Mouse (Mus musculus): ENCODE data around the gene Dcun1d1. TPM values are rescaled to one million over a fixed set of nuclear protein-coding genes. Genes with fewer than 3 reads are reported as not detected.

Gene Dcun1d1
- polyA plus RNA-seq, 1 experiment from 2014 or later, result 86.7 TPM

GRCm38 (mm10) chr3:35940047-35940446 is 2.8 kb upstream of the Dcun1d1 start:
- no peak overlapping the region for H3K4me3 ChIP-seq (ENCODE audit: low read depth, low read length)
- H3K9me3 ChIP-seq (replicated peaks; ENCODE audit: control insufficient read depth, low read length), result no peaks in the 10 kb centered on the region
- H3K36me3 ChIP-seq (ENCODE audit: control insufficient read depth, insufficient read depth, low read length), result no peaks in the 10 kb centered on the region
- ATAC-seq (replicated peaks; ENCODE audit: insufficient number of reproducible peaks, low FRiP score, low TSS enrichment), result no peak
- no peak overlapping the region for H3K27ac ChIP-seq (ENCODE audit: low read depth, low read length)
- H3K4me1 ChIP-seq (ENCODE audit: control insufficient read depth, insufficient read depth, low read length), result 0 out of 2 replicates have a peak, but pooled peaks cover 2% of the 10 kb centered on the region
- H3K4me2 ChIP-seq, result no peak overlapping the region
- H3K9ac ChIP-seq (ENCODE audit: low read depth, low read length), result no peak overlapping the region
- no peaks in the 10 kb centered on the region for H3K27me3 ChIP-seq (ENCODE audit: control insufficient read depth, insufficient read depth, low read length)
- 21% methylated on average over 2 of the region's 2 CpGs for WGBS (ENCODE audit: insufficient replicate concordance)

DNA sequence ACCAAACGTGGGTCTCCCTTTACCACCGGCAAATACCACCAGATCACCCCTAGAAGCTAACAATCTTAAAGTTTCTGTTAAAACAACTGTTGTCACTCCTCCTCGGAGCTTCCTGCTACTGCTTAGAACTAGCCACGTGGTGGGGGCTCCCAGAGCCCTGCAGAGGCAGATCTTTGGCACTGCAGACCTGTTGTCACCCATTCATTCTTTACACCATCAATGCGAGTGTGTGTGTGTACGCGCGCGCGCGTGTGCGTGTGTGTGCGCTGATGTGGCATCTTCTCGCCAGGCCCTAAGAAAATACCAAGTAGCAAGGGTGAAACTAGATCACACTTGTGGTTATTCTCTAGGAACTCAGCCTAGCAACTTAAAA is 3.9 kb downstream of the Dcun1d1 start:
- Histone ChIP-seq H3K9me3 (replicated peaks; ENCODE audit: control insufficient read depth, low read length) (no peaks in the 10 kb centered on the region), H3K27me3 (ENCODE audit: control insufficient read depth, insufficient read depth, low read length) (no peaks in the 10 kb centered on the region), H3K4me3 (ENCODE audit: low read depth, low read length) (peak overlapping the region; percentile 91), H3K36me3 (ENCODE audit: control insufficient read depth, insufficient read depth, low read length) (no peaks in the 10 kb centered on the region), H3K4me1 (ENCODE audit: control insufficient read depth, insufficient read depth, low read length) (peaks cover 17% of the 10 kb centered on the region), H3K4me2 (peak overlapping the region; percentile 74), H3K9ac (ENCODE audit: low read depth, low read length) (peak overlapping the region; percentile 98), H3K27ac (ENCODE audit: low read depth, low read length) (peak overlapping the region; percentile 97)
- ATAC-seq (replicated peaks; ENCODE audit: insufficient number of reproducible peaks, low FRiP score, low TSS enrichment), result no peak; the same call in 1 of the 2 replicates
- WGBS (ENCODE audit: insufficient replicate concordance), result under 1% methylated on average over 14 of the region's 14 CpGs

- H3K9ac ChIP-seq (ENCODE audit: low read depth, low read length), result peak overlapping the region; percentile 98
- peak overlapping the region; percentile 97 for H3K27ac ChIP-seq (ENCODE audit: low read depth, low read length)
- H3K36me3 ChIP-seq (ENCODE audit: control insufficient read depth, insufficient read depth, low read length), result no peaks in the 10 kb centered on the region
- peak overlapping the region; percentile 74 for H3K4me2 ChIP-seq
- H3K27me3 ChIP-seq (ENCODE audit: control insufficient read depth, insufficient read depth, low read length), result no peaks in the 10 kb centered on the region
- H3K4me3 ChIP-seq (ENCODE audit: low read depth, low read length), result peak overlapping the region; percentile 91
- peaks cover 17% of the 10 kb centered on the region for H3K4me1 ChIP-seq (ENCODE audit: control insufficient read depth, insufficient read depth, low read length)
- peak; percentile 86 for ATAC-seq (replicated peaks; ENCODE audit: insufficient number of reproducible peaks, low FRiP score, low TSS enrichment)
- H3K9me3 ChIP-seq (replicated peaks; ENCODE audit: control insufficient read depth, low read length), result no peaks in the 10 kb centered on the region
- under 1% methylated on average over 47 of the region's 73 CpGs for WGBS (ENCODE audit: insufficient replicate concordance)
Measured at GRCm38 (mm10) chr3:35932735-35933404, 4.4 kb downstream of the Dcun1d1 start.

DNA sequence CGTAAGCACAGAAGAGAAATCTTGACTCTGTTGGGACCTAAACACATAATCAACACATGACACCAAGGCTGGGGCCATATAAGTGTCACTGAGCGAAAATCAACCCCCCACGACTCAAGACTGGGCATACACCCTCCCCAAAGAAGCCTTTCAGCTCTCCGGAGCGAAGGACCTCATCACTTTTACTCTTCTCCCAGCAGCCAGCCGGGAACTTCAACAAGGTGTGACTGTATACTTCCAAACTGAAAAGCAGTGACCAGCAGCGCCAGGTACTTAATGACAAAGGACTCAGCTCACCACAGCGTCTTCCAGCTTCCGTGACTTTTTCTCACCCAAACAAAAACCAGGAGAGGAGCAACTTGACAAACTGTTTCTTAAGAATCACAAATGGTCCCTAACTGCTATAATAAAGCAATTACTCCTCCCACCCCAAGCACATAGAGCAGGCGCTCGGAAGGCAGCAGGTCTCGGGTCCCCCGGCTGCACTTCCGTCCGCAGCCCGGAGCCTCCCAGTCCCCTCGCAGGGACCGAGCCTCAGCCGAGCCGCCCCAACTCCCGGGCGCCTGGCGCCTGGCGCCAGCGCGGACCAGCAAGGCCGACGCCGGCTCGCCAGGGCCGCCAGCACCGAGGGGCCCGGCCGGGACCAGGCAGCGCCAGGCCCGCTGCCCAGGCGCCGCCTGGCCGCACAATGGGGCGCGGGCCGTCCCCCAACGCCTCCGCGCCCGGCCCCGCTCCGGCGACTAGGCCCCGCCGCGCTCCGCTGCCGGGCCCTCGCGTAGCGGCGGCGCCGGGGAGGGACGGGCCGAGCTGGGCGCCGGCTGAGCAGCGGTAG is 5.1 kb downstream of the Dcun1d1 start:
- Histone ChIP-seq H3K36me3 (ENCODE audit: control insufficient read depth, insufficient read depth, low read length) (no peaks in the 10 kb centered on the region), H3K27me3 (ENCODE audit: control insufficient read depth, insufficient read depth, low read length) (no peaks in the 10 kb centered on the region), H3K4me2 (peak overlapping the region; percentile 74), H3K4me3 (ENCODE audit: low read depth, low read length) (peak overlapping the region; percentile 91), H3K4me1 (ENCODE audit: control insufficient read depth, insufficient read depth, low read length) (peaks cover 19% of the 10 kb centered on the region), H3K27ac (ENCODE audit: low read depth, low read length) (peak overlapping the region; percentile 97), H3K9me3 (replicated peaks; ENCODE audit: control insufficient read depth, low read length) (no peaks in the 10 kb centered on the region), H3K9ac (ENCODE audit: low read depth, low read length) (peak overlapping the region; percentile 98)
- WGBS (ENCODE audit: insufficient replicate concordance), result under 1% methylated on average over 42 of the region's 65 CpGs
- peak; percentile 67 for ATAC-seq (replicated peaks; ENCODE audit: insufficient number of reproducible peaks, low FRiP score, low TSS enrichment)

- H3K9me3 ChIP-seq (replicated peaks; ENCODE audit: control insufficient read depth, low read length), result no peaks in the 10 kb centered on the region
- H3K36me3 ChIP-seq (ENCODE audit: control insufficient read depth, insufficient read depth, low read length), result no peaks in the 10 kb centered on the region
- 0 out of 2 replicates have a peak overlapping the region, but pooled peaks have one; percentile 97 for H3K27ac ChIP-seq (ENCODE audit: low read depth, low read length)
- peak overlapping the region; percentile 98 for H3K9ac ChIP-seq (ENCODE audit: low read depth, low read length)
- no peak for ATAC-seq (replicated peaks; ENCODE audit: insufficient number of reproducible peaks, low FRiP score, low TSS enrichment)
- no peaks in the 10 kb centered on the region for H3K27me3 ChIP-seq (ENCODE audit: control insufficient read depth, insufficient read depth, low read length)
- H3K4me1 ChIP-seq (ENCODE audit: control insufficient read depth, insufficient read depth, low read length), result peaks cover 23% of the 10 kb centered on the region
- peak overlapping the region; percentile 91 for H3K4me3 ChIP-seq (ENCODE audit: low read depth, low read length)
- peak overlapping the region; percentile 74 for H3K4me2 ChIP-seq
- 45% methylated on average over 7 of the region's 7 CpGs for WGBS (ENCODE audit: insufficient replicate concordance)
Measured at GRCm38 (mm10) chr3:35931359-35931758, 5.9 kb downstream of the Dcun1d1 start.

DNA sequence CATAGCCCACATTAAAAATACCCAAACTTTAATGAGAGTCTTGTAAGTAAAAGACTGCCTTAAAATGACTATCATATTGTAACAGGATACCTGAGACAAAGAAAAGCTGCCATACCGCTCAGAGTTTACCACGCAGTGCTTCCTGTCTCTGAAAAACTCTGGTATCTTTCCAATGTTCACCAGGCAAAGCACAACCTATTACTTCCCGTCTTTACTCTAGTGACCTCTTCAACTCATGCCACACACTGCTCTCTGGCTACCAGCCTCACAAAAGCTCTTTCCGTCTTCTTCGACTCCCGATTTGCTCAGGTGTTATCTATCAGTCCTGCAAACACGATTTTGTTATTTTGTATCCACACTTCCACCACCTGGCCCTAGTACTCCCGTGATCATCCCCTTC is 7.4 kb downstream of the Dcun1d1 start:
- Histone ChIP-seq H3K9ac (ENCODE audit: low read depth, low read length) (no peak overlapping the region), H3K27me3 (ENCODE audit: control insufficient read depth, insufficient read depth, low read length) (no peaks in the 10 kb centered on the region), H3K4me2 (peak overlapping the region; percentile 25), H3K4me3 (ENCODE audit: low read depth, low read length) (0 out of 2 replicates have a peak overlapping the region, but pooled peaks have one; percentile 1), H3K9me3 (replicated peaks; ENCODE audit: control insufficient read depth, low read length) (no peaks in the 10 kb centered on the region), H3K36me3 (ENCODE audit: control insufficient read depth, insufficient read depth, low read length) (no peaks in the 10 kb centered on the region), H3K27ac (ENCODE audit: low read depth, low read length) (no peak overlapping the region), H3K4me1 (ENCODE audit: control insufficient read depth, insufficient read depth, low read length) (peaks cover 23% of the 10 kb centered on the region)
- no peak for ATAC-seq (replicated peaks; ENCODE audit: insufficient number of reproducible peaks, low FRiP score, low TSS enrichment)
- 26% methylated on average over 8 of the region's 8 CpGs for WGBS (ENCODE audit: insufficient replicate concordance)

GRCm38 (mm10) chr3:35929406-35929805 is 7.8 kb downstream of the Dcun1d1 start:
- Histone ChIP-seq H3K27me3 (ENCODE audit: control insufficient read depth, insufficient read depth, low read length) (no peaks in the 10 kb centered on the region), H3K9me3 (replicated peaks; ENCODE audit: control insufficient read depth, low read length) (no peaks in the 10 kb centered on the region), H3K4me2 (peak overlapping the region; percentile 25), H3K36me3 (ENCODE audit: control insufficient read depth, insufficient read depth, low read length) (no peaks in the 10 kb centered on the region), H3K9ac (ENCODE audit: low read depth, low read length) (no peak overlapping the region), H3K4me3 (ENCODE audit: low read depth, low read length) (no peak overlapping the region), H3K27ac (ENCODE audit: low read depth, low read length) (no peak overlapping the region), H3K4me1 (ENCODE audit: control insufficient read depth, insufficient read depth, low read length) (peaks cover 23% of the 10 kb centered on the region)
- WGBS (ENCODE audit: insufficient replicate concordance), result 24% methylated on average over 3 of the region's 3 CpGs
- ATAC-seq (replicated peaks; ENCODE audit: insufficient number of reproducible peaks, low FRiP score, low TSS enrichment), result no peak

DNA sequence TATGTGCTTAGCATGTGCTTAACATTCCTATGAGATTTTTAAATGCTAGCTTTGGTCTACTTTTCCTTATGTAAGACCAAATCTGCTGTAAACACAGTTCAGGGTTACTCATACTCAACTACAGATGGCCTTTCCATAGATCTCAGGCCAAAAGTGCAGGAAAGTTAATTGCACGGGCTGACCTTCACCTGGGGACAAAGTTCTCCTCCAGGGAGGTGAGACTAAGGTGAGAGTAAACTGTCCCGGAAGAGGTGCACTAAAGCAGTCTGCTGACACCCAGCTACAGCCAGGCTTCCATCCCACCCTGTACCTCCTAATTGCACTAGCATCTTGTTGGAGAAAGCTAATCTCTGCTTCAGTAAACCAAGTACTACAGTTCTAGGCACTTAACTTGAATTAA is 11.4 kb downstream of the Dcun1d1 start:
- Histone ChIP-seq H3K27me3 (ENCODE audit: control insufficient read depth, insufficient read depth, low read length) (no peaks in the 10 kb centered on the region), H3K9me3 (replicated peaks; ENCODE audit: control insufficient read depth, low read length) (no peaks in the 10 kb centered on the region), H3K4me3 (ENCODE audit: low read depth, low read length) (no peak overlapping the region), H3K4me1 (ENCODE audit: control insufficient read depth, insufficient read depth, low read length) (peaks cover 39% of the 10 kb centered on the region), H3K27ac (ENCODE audit: low read depth, low read length) (no peak overlapping the region), H3K4me2 (no peak overlapping the region), H3K9ac (ENCODE audit: low read depth, low read length) (no peak overlapping the region), H3K36me3 (ENCODE audit: control insufficient read depth, insufficient read depth, low read length) (no peaks in the 10 kb centered on the region)
- 72% methylated on average over 2 of the region's 2 CpGs for WGBS (ENCODE audit: insufficient replicate concordance)
- no peak for ATAC-seq (replicated peaks; ENCODE audit: insufficient number of reproducible peaks, low FRiP score, low TSS enrichment)
